8 mouse cellular contexts compared by ENCODE assay signal in the genomic region with DNA sequence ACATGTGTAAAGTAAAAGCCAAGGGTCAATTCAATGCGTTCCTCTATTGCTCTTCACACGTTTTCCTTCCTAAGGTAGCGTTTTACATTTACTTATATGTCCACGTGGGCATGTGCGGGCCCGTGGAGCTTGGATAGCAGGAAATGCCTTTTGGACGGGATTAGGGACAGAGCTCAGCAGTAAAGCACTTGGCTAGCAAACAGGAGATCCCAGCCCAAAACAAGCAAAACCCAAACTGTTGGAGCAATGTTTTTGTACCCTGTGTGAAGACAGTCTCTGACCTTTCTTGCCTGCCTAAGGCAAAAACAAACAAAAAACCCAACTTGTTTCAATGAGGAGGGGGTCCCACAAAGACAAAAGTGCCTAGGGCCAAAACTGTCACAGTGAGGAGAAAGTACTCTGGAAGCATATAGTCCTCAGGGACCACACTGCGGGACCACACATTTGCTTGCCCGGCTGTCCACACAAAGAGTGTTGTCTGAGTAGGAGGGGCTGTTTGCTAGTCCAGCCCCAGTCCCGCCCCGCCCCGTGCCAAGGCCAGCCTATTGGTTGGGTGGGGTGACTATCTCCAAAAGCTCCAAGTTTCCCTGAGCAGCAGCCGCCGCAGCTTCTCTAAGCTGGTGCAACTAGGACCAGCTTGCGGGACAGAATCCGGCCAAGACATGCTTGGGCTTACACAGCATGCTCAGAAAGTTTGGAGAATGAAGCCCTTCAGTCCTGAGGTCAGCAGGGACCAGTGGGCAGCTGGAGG. TPM values are rescaled to one million over a fixed set of nuclear protein-coding genes. Genes with fewer than 3 reads are reported as not detected.
DNase-seq lines count a peak whose midpoint lies in the region; ATAC-seq lines count a peak whose summit lies in the region.

Hyal1 (plus strand) TSS at position 571 of the 751 bp plus-strand sequence.

- ATAC-seq in embryonic facial prominence, embryonic 11.5 days (replicated peaks; ENCODE audit: insufficient number of reproducible peaks, low FRiP score, low TSS enrichment, low read depth) = peak; percentile 64
- peak; percentile 73 for ATAC-seq in lung, embryonic 15.5 days (ENCODE audit: borderline replicate concordance, extremely low read depth, low FRiP score, low TSS enrichment)

- H3K4me3 ChIP-seq in embryonic facial prominence, embryonic 11.5 days (ENCODE audit: low read depth, low read length) = peak within 1 kb of the TSS; percentile 33
- H3K4me3 ChIP-seq in lung, embryonic 15.5 days = peak within 1 kb of the TSS; percentile 40

- no peaks in the 10 kb centered on the region for H3K27me3 ChIP-seq in embryonic facial prominence, embryonic 11.5 days (ENCODE audit: control insufficient read depth, insufficient read depth, low read length)
- no peaks in the 10 kb centered on the region for H3K27me3 ChIP-seq in lung, embryonic 15.5 days

- H3K27ac ChIP-seq in embryonic facial prominence, embryonic 11.5 days (replicated peaks; ENCODE audit: low read depth, low read length) = peak within 1 kb of the TSS; percentile 53
- peak within 1 kb of the TSS; percentile 74 for H3K27ac ChIP-seq in lung, embryonic 15.5 days

- no peaks in the 10 kb centered on the region; the same call in 1 of the 2 replicates for H3K4me1 ChIP-seq in embryonic facial prominence, embryonic 11.5 days (ENCODE audit: control insufficient read depth, insufficient read depth, low read length)
- H3K4me1 ChIP-seq in lung, embryonic 15.5 days = peaks cover 44% of the 10 kb centered on the region

- 19% methylated on average over 16 of the region's 16 CpGs for WGBS in embryonic facial prominence, embryonic 11.5 days
- 14% methylated on average over 16 of the region's 16 CpGs for WGBS in lung, embryonic 15.5 days

- peak within 1 kb of the TSS; percentile 65 for H3K4me2 ChIP-seq in embryonic facial prominence, embryonic 11.5 days (ENCODE audit: low read depth, low read length)
- H3K4me2 ChIP-seq in lung, embryonic 15.5 days = peak within 1 kb of the TSS; percentile 61

- DNase-seq in right cerebral cortex, postnatal 10 days (ENCODE audit: low spot score in 2 of 2) = peak; percentile 72 to 73
- no peak for DNase-seq in right cerebral cortex, postnatal 25 days
- peak; percentile 86 for DNase-seq in embryonic facial prominence, embryonic 11.5 days (ENCODE audit: low spot score)
- DNase-seq in heart, adult 18-20 months = peak; percentile 88 to 89
- DNase-seq in kidney, adult 18-20 months = peak; percentile 83
- DNase-seq in ovary, postnatal 36 days (ENCODE audit: low spot score) = peak; percentile 85
- no peak for DNase-seq in left cerebral cortex, adult 8-10 months (ENCODE audit: low spot score in 2 of 2)

- H3K9me3 ChIP-seq in embryonic facial prominence, embryonic 11.5 days (replicated peaks; ENCODE audit: control insufficient read depth, low read length) = no peaks in the 10 kb centered on the region
- no peaks in the 10 kb centered on the region for H3K9me3 ChIP-seq in lung, embryonic 15.5 days

- H3K9ac ChIP-seq in embryonic facial prominence, embryonic 11.5 days (replicated peaks; ENCODE audit: low read length) = peak within 1 kb of the TSS; percentile 63
- peak within 1 kb of the TSS; percentile 42 for H3K9ac ChIP-seq in lung, embryonic 15.5 days

- peaks cover 7% of the 10 kb centered on the region for H3K36me3 ChIP-seq in embryonic facial prominence, embryonic 11.5 days (replicated peaks; ENCODE audit: control insufficient read depth, insufficient read depth, low read depth, low read length)
- peaks cover 27% of the 10 kb centered on the region for H3K36me3 ChIP-seq in lung, embryonic 15.5 days

RNA-seq across cellular contexts. Expression of gene Hyal1, which starts in this region (rescaled TPM):
- 5.3 and 7.3 TPM in 2 replicates for polyA plus RNA-seq in embryonic facial prominence, embryonic 11.5 days (2014; fragmentation: Nextera tagmentation; extraction: Ambion mirVana)
- 1 to 10 TPM; 3.4 to 5.1 TPM for total RNA-seq in heart, adult 18-20 months (2021)
- 8.4 and 9.6 TPM in 2 replicates for polyA plus RNA-seq in lung, embryonic 15.5 days (2015; fragmentation: Nextera tagmentation; extraction: Ambion mirVana)
- 1 to 10 TPM; 4.9 to 9.5 (median 6.8) TPM for total RNA-seq in left cerebral cortex, adult 8-10 months (2022)

Comparison
In these comparisons a context has a peak if more than half of its experiments do, and no peak if none do; other contexts are left out.
1. DNase-seq: peak in right cerebral cortex, postnatal 10 days (2 of 2), embryonic facial prominence, embryonic 11.5 days (single experiment), heart, adult 18-20 months (2 of 2), kidney, adult 18-20 months (single experiment) and ovary, postnatal 36 days (single experiment); none in right cerebral cortex, postnatal 25 days (single experiment) and left cerebral cortex, adult 8-10 months (0 of 2).